Mouse (Mus musculus) C2C12 (cell line): ENCODE measurements around the gene Tesc.

Experiments used
- CEBPB ChIP-seq: IDR thresholded peaks from one replicate; pipeline ENCODE4 v1.6.1; 2011; ENCODE audit warnings: low read depth, mild to moderate bottlenecking, control low read depth, moderate library complexity
- CTCF ChIP-seq: IDR thresholded peaks from one replicate; pipeline ENCODE4 v1.5.1; 2011; ENCODE audit not compliant: control insufficient read depth, insufficient read depth, insufficient read length
- FOSL1 ChIP-seq: IDR thresholded peaks from one replicate; pipeline ENCODE4 v1.8.0; 2011; ENCODE audit warnings: mild to moderate bottlenecking, low read length; ENCODE audit not compliant: poor library complexity, insufficient read depth, severe bottlenecking
- MAX ChIP-seq: IDR thresholded peaks from one replicate; pipeline ENCODE4 v1.6.1; 2011; ENCODE audit warnings: mild to moderate bottlenecking, control low read depth
- MYOD1 ChIP-seq: IDR thresholded peaks from one replicate; pipeline ENCODE4 v1.6.1; 2011; ENCODE audit warnings: low read depth; ENCODE audit not compliant: control insufficient read depth, insufficient read length
- MYOG ChIP-seq: IDR thresholded peaks from one replicate; pipeline ENCODE4 v1.6.1; 2011; ENCODE audit not compliant: control insufficient read depth, insufficient read length; ENCODE audit errors: extremely low read depth
- USF1 ChIP-seq: IDR thresholded peaks from one replicate; pipeline ENCODE4 v1.6.1; 2011; ENCODE audit warnings: low read depth, mild to moderate bottlenecking, control low read depth, moderate library complexity

DNA sequence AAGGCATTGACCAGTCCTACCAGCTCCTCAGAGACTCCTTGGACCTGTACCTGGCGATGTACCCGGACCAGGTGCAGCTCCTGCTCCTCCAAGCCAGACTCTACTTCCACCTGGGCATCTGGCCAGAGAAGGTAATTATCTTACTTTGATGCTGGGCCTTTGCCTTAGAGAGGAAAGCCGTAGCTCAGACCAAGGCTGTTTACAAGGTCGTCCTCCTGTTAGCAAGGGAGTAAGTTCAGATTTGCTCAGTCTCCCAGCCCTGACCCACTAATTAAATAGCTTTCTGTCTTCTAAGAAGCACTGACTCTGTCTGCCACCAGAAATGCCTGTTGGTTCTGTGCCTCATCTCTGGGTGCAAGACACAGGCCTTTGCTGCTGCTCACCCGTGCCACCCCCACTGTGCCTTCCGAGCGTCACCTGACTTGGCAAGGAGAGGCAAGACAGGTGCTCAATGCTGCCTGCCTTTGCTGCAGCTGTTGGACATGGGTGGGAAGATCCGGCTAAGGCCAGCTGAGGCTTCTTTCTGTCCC is 32.1 kb upstream of the Tesc start:
- no peak for TF ChIP-seq CTCF
- TF ChIP-seq FOSL1: no peak
- TF ChIP-seq MAX: no peak
- TF ChIP-seq MYOG: no peak
- no peak for TF ChIP-seq USF1
- no peak for TF ChIP-seq MYOD1
- TF ChIP-seq CEBPB: no peak
